ENCODE assay signal across 7 mouse cellular contexts in genomic region chr13:104816270-104816634, GRCm38 (mm10). TPM values are rescaled to one million over a fixed set of nuclear protein-coding genes. Genes with fewer than 3 reads are reported as not detected.
DNase-seq lines count a peak whose midpoint lies in the region; ATAC-seq and TF ChIP-seq lines count a peak whose summit lies in the region.

No protein-coding gene starts in this region.

- peak overlapping the region; percentile 100 for H3K4me3 ChIP-seq in testis, adult 2 months (ENCODE audit: control insufficient read depth, low read depth, low read length)
- peak overlapping the region; percentile 76 for H3K4me3 ChIP-seq in embryonic facial prominence, embryonic 12.5 days
- H3K4me3 ChIP-seq in kidney, embryonic 14.5 days (ENCODE audit: low read length), result peak overlapping the region; percentile 83
- H3K4me3 ChIP-seq in midbrain, embryonic 13.5 days (replicated peaks), result peak overlapping the region; percentile 64

- H3K4me1 ChIP-seq in testis, adult 2 months (ENCODE audit: control insufficient read depth, insufficient read depth, low read length), result peaks cover 10% of the 10 kb centered on the region
- H3K4me1 ChIP-seq in embryonic facial prominence, embryonic 12.5 days, result peaks cover 13% of the 10 kb centered on the region
- H3K4me1 ChIP-seq in kidney, embryonic 14.5 days (ENCODE audit: control insufficient read depth, insufficient read depth, low read length), result peaks cover 16% of the 10 kb centered on the region
- H3K4me1 ChIP-seq in midbrain, embryonic 13.5 days (replicated peaks), result peaks cover 30% of the 10 kb centered on the region

- no peak for DNase-seq in testis, postnatal 14 days (ENCODE audit: low spot score)
- no peak for DNase-seq in adrenal gland, adult (ENCODE audit: inconsistent age in 2 of 2, low spot score in 1 of 2)
- DNase-seq in ovary, adult 18-20 months (ENCODE audit: low spot score), result no peak

- H3K27ac ChIP-seq in testis, adult 2 months (ENCODE audit: control insufficient read depth, insufficient read depth, low read depth, low read length), result no peak overlapping the region
- H3K27ac ChIP-seq in embryonic facial prominence, embryonic 12.5 days, result peak overlapping the region; percentile 67
- H3K27ac ChIP-seq in kidney, embryonic 14.5 days (ENCODE audit: low read depth, low read length), result peak overlapping the region; percentile 68; the same call in 1 of the 2 replicates
- H3K27ac ChIP-seq in midbrain, embryonic 13.5 days, result 0 out of 2 replicates have a peak overlapping the region, but pooled peaks have one; percentile 52

- no peaks in the 10 kb centered on the region for H3K9me3 ChIP-seq in embryonic facial prominence, embryonic 12.5 days
- H3K9me3 ChIP-seq in kidney, embryonic 14.5 days (ENCODE audit: control insufficient read depth, low read length), result no peaks in the 10 kb centered on the region
- H3K9me3 ChIP-seq in midbrain, embryonic 13.5 days, result no peaks in the 10 kb centered on the region

- no peaks in the 10 kb centered on the region for H3K36me3 ChIP-seq in testis, adult 2 months (ENCODE audit: control insufficient read depth, insufficient read depth, low read length)
- no peaks in the 10 kb centered on the region for H3K36me3 ChIP-seq in embryonic facial prominence, embryonic 12.5 days
- 0 out of 2 replicates have a peak, but pooled peaks cover 4% of the 10 kb centered on the region for H3K36me3 ChIP-seq in kidney, embryonic 14.5 days (ENCODE audit: control insufficient read depth, insufficient read depth, low read length)
- H3K36me3 ChIP-seq in midbrain, embryonic 13.5 days, result no peaks in the 10 kb centered on the region

- no peak for TF ChIP-seq POLR2A in testis, adult 2 months (IDR thresholded peaks at IDR 0.05; ENCODE audit: control insufficient read depth, low read depth, low read length)

- no peaks in the 10 kb centered on the region for H3K27me3 ChIP-seq in testis, adult 2 months (ENCODE audit: control insufficient read depth, insufficient read depth, low read length)
- H3K27me3 ChIP-seq in embryonic facial prominence, embryonic 12.5 days, result no peaks in the 10 kb centered on the region
- no peaks in the 10 kb centered on the region for H3K27me3 ChIP-seq in kidney, embryonic 14.5 days (ENCODE audit: control insufficient read depth, insufficient read depth, low read length)
- H3K27me3 ChIP-seq in midbrain, embryonic 13.5 days, result no peaks in the 10 kb centered on the region

- H3K9ac ChIP-seq in embryonic facial prominence, embryonic 12.5 days, result peak overlapping the region; percentile 80
- H3K9ac ChIP-seq in kidney, embryonic 14.5 days (ENCODE audit: low read depth, low read length), result peak overlapping the region; percentile 86
- H3K9ac ChIP-seq in midbrain, embryonic 13.5 days (replicated peaks), result peak overlapping the region; percentile 89

- peak overlapping the region; percentile 69 for H3K4me2 ChIP-seq in embryonic facial prominence, embryonic 12.5 days (replicated peaks)
- H3K4me2 ChIP-seq in kidney, embryonic 14.5 days (replicated peaks; ENCODE audit: low read depth, low read length), result peak overlapping the region; percentile 70
- peak overlapping the region; percentile 61 for H3K4me2 ChIP-seq in midbrain, embryonic 13.5 days (replicated peaks)

- ATAC-seq in embryonic facial prominence, embryonic 12.5 days (ENCODE audit: insufficient number of reproducible peaks, insufficient read depth, low FRiP score, low TSS enrichment), result no peak
- ATAC-seq in kidney, embryonic 14.5 days (ENCODE audit: low FRiP score, low TSS enrichment), result peak; percentile 8; the same call in 1 of the 2 replicates
- peak; percentile 7 for ATAC-seq in midbrain, embryonic 13.5 days

- 9% methylated on average over 8 of the region's 8 CpGs for WGBS in embryonic facial prominence, embryonic 12.5 days
- 9% methylated on average over 8 of the region's 8 CpGs for WGBS in kidney, embryonic 14.5 days
- 9% methylated on average over 8 of the region's 8 CpGs for WGBS in midbrain, embryonic 13.5 days

- no peak for TF ChIP-seq CTCF in testis, adult 2 months (IDR thresholded peaks at IDR 0.05; ENCODE audit: control insufficient read depth, insufficient read depth, insufficient replicate concordance, low read depth, low read length)

RNA-seq across cellular contexts. Expression of gene Cwc27, which starts 0.7 kb away (rescaled TPM):
- polyA plus RNA-seq in testis, adult 2 months (2012; rRNA removed), result 4.4 and 4.7 TPM in 2 replicates
- 32.3 and 34.5 TPM in 2 replicates for polyA plus RNA-seq in embryonic facial prominence, embryonic 12.5 days (2016; fragmentation: Nextera tagmentation; extraction: Ambion mirVana)
- 35.3 and 37.2 TPM in 2 replicates for polyA plus RNA-seq in kidney, embryonic 14.5 days (2014; fragmentation: Nextera tagmentation; extraction: Ambion mirVana)
- polyA plus RNA-seq in midbrain, embryonic 13.5 days (2015; fragmentation: Nextera tagmentation; extraction: Ambion mirVana), result 26.4 and 37.2 TPM in 2 replicates

RNA-seq across cellular contexts. Expression of gene Srek1ip1, which starts 24.0 kb away (rescaled TPM):
- polyA plus RNA-seq in testis, adult 2 months (2012; rRNA removed), result 5.2 and 6.6 TPM in 2 replicates
- 24.5 and 26.6 TPM in 2 replicates for polyA plus RNA-seq in embryonic facial prominence, embryonic 12.5 days (2016; fragmentation: Nextera tagmentation; extraction: Ambion mirVana)
- 29.0 and 32.1 TPM in 2 replicates for polyA plus RNA-seq in kidney, embryonic 14.5 days (2014; fragmentation: Nextera tagmentation; extraction: Ambion mirVana)
- polyA plus RNA-seq in midbrain, embryonic 13.5 days (2015; fragmentation: Nextera tagmentation; extraction: Ambion mirVana), result 22.6 and 22.7 TPM in 2 replicates

RNA-seq across cellular contexts. Expression of gene Shisal2b, which starts 47.4 kb away (rescaled TPM):
- not detected in 2 replicates for polyA plus RNA-seq in testis, adult 2 months (2012; rRNA removed)
- polyA plus RNA-seq in embryonic facial prominence, embryonic 12.5 days (2016; fragmentation: Nextera tagmentation; extraction: Ambion mirVana), result 0.39 and 0.67 TPM in 2 replicates
- polyA plus RNA-seq in kidney, embryonic 14.5 days (2014; fragmentation: Nextera tagmentation; extraction: Ambion mirVana), result 0.87 and 2.4 TPM in 2 replicates
- polyA plus RNA-seq in midbrain, embryonic 13.5 days (2015; fragmentation: Nextera tagmentation; extraction: Ambion mirVana), result 0.71 and 1.0 TPM in 2 replicates
